Mouse (Mus musculus) E14TG2a.4 (cell line): ENCODE measurements around the gene Olfr133.
"Not testable (repeated sequence)": the region's sequence is repeated elsewhere in the genome, so short reads cannot be mapped to it uniquely, and the experiment has no call there.

Experiments
- CTCF ChIP-seq: conservative IDR thresholded peaks from 2 replicates; pipeline ENCODE4 v1.5.1; 2014; ENCODE audit warnings: low read length
- POU5F1 ChIP-seq: IDR thresholded peaks from 2 replicates; pipeline ENCODE4 v1.6.1; 2014; ENCODE audit warnings: low read length, borderline replicate concordance

DNA sequence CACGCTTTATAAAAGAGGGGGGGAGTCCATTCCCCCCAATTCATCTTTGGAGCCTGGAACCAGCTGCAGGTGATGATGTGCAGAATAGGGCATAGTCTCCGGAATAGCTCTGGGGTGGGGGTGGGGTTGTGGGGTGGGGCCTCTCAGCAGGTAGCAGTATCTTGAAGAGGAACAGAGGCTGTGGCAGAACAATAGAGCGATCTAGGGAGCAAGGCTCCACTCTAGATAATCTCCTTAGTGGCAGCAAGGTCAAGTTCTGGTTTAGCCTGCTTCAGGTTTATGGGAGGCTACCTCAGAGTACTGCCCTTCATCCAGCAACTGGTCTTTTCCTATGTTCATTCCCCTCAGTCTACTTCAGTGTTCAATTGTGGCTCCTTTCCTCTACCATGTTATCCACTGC, 19.7 kb upstream of the Olfr133 start:
- not testable (repeated sequence) for TF ChIP-seq CTCF, POU5F1
